Mouse (Mus musculus): Measurements from ENCODE around the gene Gm20517. TPM values are rescaled to one million over a fixed set of nuclear protein-coding genes. Genes with fewer than 3 reads are reported as not detected.
"Not testable (repeated sequence)": the region's sequence is repeated elsewhere in the genome, so short reads cannot be mapped to it uniquely, and the experiment has no call there.

The Gm20517 gene
- total RNA-seq, 2 experiments from 2014 or later = 4.5 to 7.8 TPM

GRCm38 (mm10) chr17:47595248-47596161 is 15.9 kb upstream of the Gm20517 start:
- no peak for DNase-seq (ENCODE audit: low spot score in 2 of 2)
- intact Hi-C loops (cut with DNase I) = loop anchor here (5.0 kb wide), 1 partner anchor 83 kb away; no protein-coding TSS in a partner anchor

- intact Hi-C loops (cut with DNase I) = loop anchor here (5.0 kb wide), 1 partner anchor 84 kb away; no protein-coding TSS in a partner anchor
- DNase-seq (ENCODE audit: low spot score in 2 of 2) = no peak
These were observed 15.1 kb upstream of the Gm20517 start for GRCm38 (mm10) chr17:47596162-47596838.

GRCm38 (mm10) chr17:47596839-47597164 is 14.6 kb upstream of the Gm20517 start:
- no peak for DNase-seq (ENCODE audit: low spot score in 2 of 2)
- intact Hi-C loops (cut with DNase I) = loop anchor here (5.0 kb wide), 1 partner anchor 85 kb away; no protein-coding TSS in a partner anchor

- no peak for DNase-seq (ENCODE audit: low spot score in 2 of 2)
- intact Hi-C loops (cut with DNase I) = loop anchor here (5.0 kb wide), 1 partner anchor 85 kb away; no protein-coding TSS in a partner anchor
These were observed 14.1 kb upstream of the Gm20517 start for GRCm38 (mm10) chr17:47597261-47597660.

- DNase-seq (ENCODE audit: low spot score in 2 of 2) = no peak
- intact Hi-C loops (cut with DNase I) = loop anchor here (5.0 kb wide), 1 partner anchor 86 kb away; no protein-coding TSS in a partner anchor
These were observed 13.4 kb upstream of the Gm20517 start for GRCm38 (mm10) chr17:47597838-47598579.

GRCm38 (mm10) chr17:47598580-47599304 is 12.6 kb upstream of the Gm20517 start:
- intact Hi-C loops (cut with DNase I) = loop anchor here (5.0 kb wide), 1 partner anchor 86 kb away; no protein-coding TSS in a partner anchor
- DNase-seq (ENCODE audit: low spot score in 2 of 2) = not testable (repeated sequence)

- intact Hi-C loops (cut with DNase I) = loop anchor here (5.0 kb wide), 1 partner anchor 87 kb away; no protein-coding TSS in a partner anchor
These were observed 11.7 kb upstream of the Gm20517 start for GRCm38 (mm10) chr17:47599511-47600297.

GRCm38 (mm10) chr17:47600601-47601388 is 10.6 kb upstream of the Gm20517 start:
- intact Hi-C loops (cut with DNase I) = no loop called here
- no peak for DNase-seq (ENCODE audit: low spot score in 2 of 2)

More at GRCm38 (mm10) chr17:47599511-47600297, 11.7 kb upstream of the Gm20517 start:
- no peak for DNase-seq (ENCODE audit: low spot score in 2 of 2)

- no peak for DNase-seq (ENCODE audit: low spot score in 2 of 2)
- intact Hi-C loops (cut with DNase I) = no loop called here
These were observed 10.0 kb upstream of the Gm20517 start for GRCm38 (mm10) chr17:47601389-47601755.

- no peak for DNase-seq (ENCODE audit: low spot score in 2 of 2)
- intact Hi-C loops (cut with DNase I) = no loop called here
These were observed 9.1 kb upstream of the Gm20517 start for GRCm38 (mm10) chr17:47602289-47602688.

GRCm38 (mm10) chr17:47606220-47606619 is 5.2 kb upstream of the Gm20517 start:
- no peak for DNase-seq (ENCODE audit: low spot score in 2 of 2)
- intact Hi-C loops (cut with DNase I) = no loop called here

- intact Hi-C loops (cut with DNase I) = no loop called here
- DNase-seq (ENCODE audit: low spot score in 2 of 2) = no peak
These were observed 2.2 kb upstream of the Gm20517 start for GRCm38 (mm10) chr17:47609182-47609581.

GRCm38 (mm10) chr17:47611661-47611982 is 233 bp downstream of the Gm20517 start:
- intact Hi-C loops (cut with DNase I) = loop anchor here (1.0 to 5.0 kb wide), 4 partner anchors 18 to 244 kb away; partner anchors contain the start of genes Frs3, Mrps10 and Tomm6
- no peak for DNase-seq (ENCODE audit: low spot score in 2 of 2)

GRCm38 (mm10) chr17:47614018-47614417 is 2.6 kb downstream of the Gm20517 start:
- intact Hi-C loops (cut with DNase I) = loop anchor here (5.0 kb wide), 2 partner anchors 73 to 247 kb away; partner anchors contain the start of genes Frs3, Mrps10 and Tomm6
- no peak for DNase-seq (ENCODE audit: low spot score in 2 of 2)

- no peak for DNase-seq (ENCODE audit: low spot score in 2 of 2)
- intact Hi-C loops (cut with DNase I) = no loop called here
These were observed 4.7 kb downstream of the Gm20517 start for GRCm38 (mm10) chr17:47616119-47616518.

- intact Hi-C loops (cut with DNase I) = no loop called here
- DNase-seq (ENCODE audit: low spot score in 2 of 2) = no peak
These were observed 5.3 kb downstream of the Gm20517 start for GRCm38 (mm10) chr17:47616652-47617051.

- intact Hi-C loops (cut with DNase I) = no loop called here
- no peak for DNase-seq (ENCODE audit: low spot score in 2 of 2)
These were observed 6.4 kb downstream of the Gm20517 start for GRCm38 (mm10) chr17:47617605-47618307.

Data from left cerebral cortex, postnatal 36 days (tissue).